ENCODE assay signal across 20 mouse cellular contexts in genomic region chr15:12227355-12227754, GRCm38 (mm10). TPM values are rescaled to one million over a fixed set of nuclear protein-coding genes. Genes with fewer than 3 reads are reported as not detected.
DNase-seq lines count a peak whose midpoint lies in the region; ATAC-seq and TF ChIP-seq lines count a peak whose summit lies in the region.
"Had no signal": no experiment of that assay in that cellular context is flagged by ENCODE, and none has a peak within 500 bp of the region (broad histone marks: within the 10 kb centered on the region; RNA-seq: fewer than 3 reads in every experiment).

No protein-coding gene starts in this region.

- no peak overlapping the region for H3K4me2 ChIP-seq in heart, embryonic 11.5 days
- H3K4me2 ChIP-seq in heart, embryonic 16.5 days (ENCODE audit: low read depth, low read length) = no peak overlapping the region
- no peak overlapping the region for H3K4me2 ChIP-seq in kidney, embryonic 16.5 days (replicated peaks; ENCODE audit: low read depth, low read length)
- H3K4me2 ChIP-seq in lung, embryonic 14.5 days = no peak overlapping the region
- H3K4me2 ChIP-seq: forebrain, embryonic 13.5 days; hindbrain, embryonic 15.5 days had no signal

- peaks cover 46% of the 10 kb centered on the region for H3K4me1 ChIP-seq in heart, embryonic 11.5 days (ENCODE audit: control insufficient read depth, insufficient read depth, low read length)
- peaks cover 50% of the 10 kb centered on the region for H3K4me1 ChIP-seq in heart, embryonic 16.5 days (ENCODE audit: control insufficient read depth, insufficient read depth, low read length)
- H3K4me1 ChIP-seq in kidney, embryonic 16.5 days (ENCODE audit: insufficient read depth, low read length) = peaks cover 7% of the 10 kb centered on the region
- H3K4me1 ChIP-seq in lung, embryonic 14.5 days (ENCODE audit: insufficient read depth) = peaks cover 4% of the 10 kb centered on the region

- DNase-seq in heart, adult 8-10 months (ENCODE audit: low spot score) = no peak
- no peak for DNase-seq in heart, postnatal 14 days
- DNase-seq in kidney, adult 18-20 months = no peak
- DNase-seq in lung, embryonic 14.5 days = no peak
- no peak for DNase-seq in lung, postnatal 36 days
- DNase-seq: adrenal gland, adult 8-10 months; adrenal gland, postnatal 36 days; B cell, adult 2 months; cerebellum, adult 2 months; forebrain, postnatal 0 days; gastrocnemius, postnatal 14 days; heart, postnatal 10 days had no signal

- no peaks in the 10 kb centered on the region for H3K36me3 ChIP-seq in heart, embryonic 11.5 days (ENCODE audit: control insufficient read depth, insufficient read depth, low read length)
- no peaks in the 10 kb centered on the region for H3K36me3 ChIP-seq in heart, embryonic 16.5 days (ENCODE audit: control insufficient read depth, insufficient read depth)
- H3K36me3 ChIP-seq in kidney, embryonic 16.5 days (ENCODE audit: insufficient read depth, low read length) = no peaks in the 10 kb centered on the region
- H3K36me3 ChIP-seq in lung, embryonic 14.5 days (ENCODE audit: insufficient read depth) = peaks cover 5% of the 10 kb centered on the region
- H3K36me3 ChIP-seq: hindbrain, embryonic 15.5 days had no signal

- H3K4me3 ChIP-seq in heart, embryonic 11.5 days (ENCODE audit: low read depth, low read length) = no peak overlapping the region
- H3K4me3 ChIP-seq in heart, embryonic 16.5 days (ENCODE audit: low read length) = no peak overlapping the region
- no peak overlapping the region for H3K4me3 ChIP-seq in kidney, embryonic 16.5 days (ENCODE audit: low read length)
- no peak overlapping the region for H3K4me3 ChIP-seq in lung, embryonic 14.5 days (ENCODE audit: low read depth, low read length)
- H3K4me3 ChIP-seq: embryonic facial prominence, embryonic 10.5 days; forebrain, embryonic 13.5 days; hindbrain, embryonic 15.5 days had no signal

- 64% methylated on average over 4 of the region's 4 CpGs for WGBS in heart, embryonic 11.5 days (ENCODE audit: insufficient replicate concordance)
- 59% methylated on average over 4 of the region's 4 CpGs for WGBS in heart, embryonic 16.5 days
- WGBS in kidney, embryonic 16.5 days = 68% methylated on average over 4 of the region's 4 CpGs
- 64% methylated on average over 4 of the region's 4 CpGs for WGBS in lung, embryonic 14.5 days

- 0 out of 2 replicates have a peak overlapping the region, but pooled peaks have one; percentile 10 for H3K27ac ChIP-seq in heart, embryonic 11.5 days (ENCODE audit: low read depth, low read length)
- H3K27ac ChIP-seq in heart, embryonic 16.5 days (ENCODE audit: low read length) = peak overlapping the region; percentile 57
- H3K27ac ChIP-seq in kidney, embryonic 16.5 days (ENCODE audit: low read length) = peak overlapping the region; percentile 70; the same call in 1 of the 2 replicates
- H3K27ac ChIP-seq in lung, embryonic 14.5 days (ENCODE audit: low read depth) = peak overlapping the region; percentile 67; the same call in 1 of the 2 replicates
- H3K27ac ChIP-seq: embryonic facial prominence, embryonic 10.5 days; forebrain, embryonic 13.5 days; hindbrain, embryonic 15.5 days had no signal

- no peak for TF ChIP-seq CTCF in lung, embryonic 14.5 days (IDR thresholded peaks at IDR 0.05; ENCODE audit: low read depth)

- no peaks in the 10 kb centered on the region for H3K27me3 ChIP-seq in heart, embryonic 11.5 days (ENCODE audit: control insufficient read depth, insufficient read depth, low read length)
- no peaks in the 10 kb centered on the region for H3K27me3 ChIP-seq in heart, embryonic 16.5 days (ENCODE audit: control insufficient read depth, insufficient read depth, low read length)
- no peaks in the 10 kb centered on the region for H3K27me3 ChIP-seq in kidney, embryonic 16.5 days (ENCODE audit: insufficient read depth, low read length)
- H3K27me3 ChIP-seq in lung, embryonic 14.5 days (ENCODE audit: insufficient read depth, low read length) = no peaks in the 10 kb centered on the region
- H3K27me3 ChIP-seq: forebrain, embryonic 13.5 days; hindbrain, embryonic 15.5 days had no signal

- no peak overlapping the region for H3K9ac ChIP-seq in heart, embryonic 11.5 days (ENCODE audit: low read depth, low read length)
- no peak overlapping the region for H3K9ac ChIP-seq in heart, embryonic 16.5 days (ENCODE audit: low read length)
- H3K9ac ChIP-seq in kidney, embryonic 16.5 days (replicated peaks; ENCODE audit: low read length) = no peak overlapping the region
- H3K9ac ChIP-seq in lung, embryonic 14.5 days = no peak overlapping the region
- H3K9ac ChIP-seq: forebrain, embryonic 13.5 days; forebrain, postnatal 0 days; hindbrain, embryonic 15.5 days had no signal

- intact Hi-C loops in heart, postnatal 14 days (cut with DNase I) = no loop called here

- ATAC-seq in heart, embryonic 11.5 days (replicated peaks; ENCODE audit: insufficient number of reproducible peaks, low FRiP score, low TSS enrichment) = no peak
- no peak for ATAC-seq in heart, embryonic 16.5 days (replicated peaks; ENCODE audit: extremely low read depth, insufficient read depth, low FRiP score)
- no peak for ATAC-seq in kidney, embryonic 16.5 days (ENCODE audit: low FRiP score, low TSS enrichment)
- ATAC-seq in lung, embryonic 14.5 days (ENCODE audit: insufficient read depth) = no peak
- ATAC-seq: CD4-positive, CD25-positive, alpha-beta regulatory T cell, adult 4 months; forebrain, embryonic 13.5 days; forebrain, postnatal 0 days had no signal

- no peaks in the 10 kb centered on the region for H3K9me3 ChIP-seq in heart, embryonic 11.5 days (replicated peaks; ENCODE audit: control insufficient read depth, low read length)
- H3K9me3 ChIP-seq in heart, embryonic 16.5 days (replicated peaks; ENCODE audit: control insufficient read depth, low read length) = no peaks in the 10 kb centered on the region
- no peaks in the 10 kb centered on the region for H3K9me3 ChIP-seq in kidney, embryonic 16.5 days (ENCODE audit: low read length)
- no peaks in the 10 kb centered on the region for H3K9me3 ChIP-seq in lung, embryonic 14.5 days (ENCODE audit: low read depth, low read length)
- H3K9me3 ChIP-seq: embryonic facial prominence, embryonic 10.5 days; forebrain, embryonic 13.5 days; G1E; hindbrain, embryonic 15.5 days had no signal

RNA-seq across cellular contexts. Expression of gene Mtmr12, which starts 22.5 kb away (rescaled TPM):
- 15.5 and 16.6 TPM in 2 replicates for polyA plus RNA-seq in heart, embryonic 11.5 days (2014; fragmentation: Nextera tagmentation; extraction: Ambion mirVana)
- 10 to 100 TPM in 2 of 4 experiments, 1 to 10 TPM in 2; 6.8 to 11.1 (median 9.0) TPM for total RNA-seq in heart, adult 8-10 months (2022)
- polyA plus RNA-seq in heart, embryonic 16.5 days (2015; fragmentation: Nextera tagmentation; extraction: Ambion mirVana) = 13.0 and 13.1 TPM in 2 replicates
- 10 to 100 TPM; 12.7 to 13.1 TPM for total RNA-seq in heart, postnatal 14 days (2021)
- 22.5 and 25.0 TPM in 2 replicates for polyA plus RNA-seq in kidney, embryonic 16.5 days (2015; fragmentation: Nextera tagmentation; extraction: Ambion mirVana)
- 23.4 and 23.5 TPM in 2 replicates for polyA plus RNA-seq in lung, embryonic 14.5 days (2014; fragmentation: Nextera tagmentation; extraction: Ambion mirVana)

Comparison
In these comparisons a context has a peak if more than half of its experiments do, and no peak if none do; other contexts are left out.
1. H3K27ac ChIP-seq: peak in every context shown above with its lines; median percentile 70 in kidney, embryonic 16.5 days; 67 in lung, embryonic 14.5 days; 57 in heart, embryonic 16.5 days; 10 in heart, embryonic 11.5 days.